Mouse (Mus musculus) CD4-positive, CD25-positive, alpha-beta regulatory T cell, adult 9 weeks (primary cell): Measurements from ENCODE around the gene Ccl27a. TPM values are rescaled to one million over a fixed set of nuclear protein-coding genes. Genes with fewer than 3 reads are reported as not detected.

Experiments
- polyA plus RNA-seq: library from polyadenylated mRNA; unstranded; fragments of 100-300 nt; shearing (Covaris generic); gene quantifications from one replicate; pipeline ENCODE4 v1.2.1, GENCODE M21; 2017

Gene Ccl27a
- polyA plus RNA-seq, result 9.7 TPM

DNA sequence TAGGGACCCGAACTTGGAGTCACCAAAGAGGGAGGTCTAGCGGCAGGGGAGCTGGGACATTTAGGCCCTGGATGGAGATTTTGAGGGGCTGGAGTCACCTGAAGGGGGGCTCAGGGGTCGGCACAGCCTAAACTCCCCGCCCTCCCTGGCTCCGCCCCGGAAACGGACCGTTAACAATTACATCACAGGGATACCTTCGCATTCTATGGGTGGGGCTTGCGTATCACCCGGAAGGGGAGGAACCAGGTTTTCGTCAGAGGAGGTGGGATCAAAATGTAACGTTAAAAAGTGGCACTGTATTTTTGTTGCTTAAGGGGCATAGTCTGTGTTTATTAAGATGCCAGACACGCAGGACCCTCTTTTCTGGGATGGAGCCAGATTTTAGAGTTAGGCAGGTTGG lies at the start of gene Ccl27a:
Gene Ccl27a, minus strand, starts transcription at position 246 of the 400 bp plus-strand sequence.

DNA sequence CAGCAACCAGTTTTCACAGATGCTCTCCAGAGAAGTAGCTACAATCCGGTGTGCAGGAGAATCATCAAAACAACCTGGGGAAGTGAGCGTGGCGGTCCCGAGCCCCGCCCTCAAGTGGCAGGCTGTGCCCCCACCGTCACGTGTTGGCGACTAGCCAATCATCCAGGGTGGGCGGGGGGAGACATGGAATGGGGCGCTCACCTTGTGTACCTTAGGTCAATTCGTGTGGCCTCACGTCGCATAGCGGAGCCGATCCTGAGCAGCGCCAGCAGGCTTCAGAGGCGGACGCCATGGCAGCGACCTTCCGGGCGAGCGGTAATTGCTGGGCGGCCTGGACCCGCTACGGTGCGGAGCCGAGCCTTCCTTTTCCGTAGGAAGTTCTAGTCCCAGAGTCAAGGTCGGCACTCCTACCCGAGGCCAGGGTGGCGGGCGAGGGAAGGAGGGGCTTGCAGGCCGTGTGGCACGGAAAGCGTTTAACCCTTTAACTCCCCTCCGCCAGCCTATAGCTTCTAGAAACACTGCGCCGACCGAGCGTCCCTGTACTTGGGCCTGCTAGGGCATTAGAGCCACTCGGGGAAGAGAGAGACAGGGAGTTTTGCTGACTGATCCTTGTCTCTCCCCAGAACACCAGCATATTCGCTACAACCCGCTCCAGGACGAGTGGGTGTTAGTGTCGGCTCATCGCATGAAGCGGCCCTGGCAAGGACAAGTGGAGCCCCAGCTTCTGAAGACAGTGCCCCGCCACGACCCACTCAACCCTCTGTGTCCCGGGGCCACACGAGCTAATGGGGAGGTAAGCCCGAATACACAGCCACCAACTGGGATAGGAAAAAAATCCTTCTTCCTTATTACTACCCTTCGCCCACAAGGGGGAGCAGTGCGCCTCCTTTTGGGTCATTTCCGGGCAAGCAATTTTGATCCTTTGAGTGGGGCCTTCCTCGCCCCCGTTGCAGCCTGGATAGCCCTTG lies 18.4 kb downstream of the Ccl27a start, which contains the start of gene Sigmar1:
Gene Sigmar1, minus strand, starts transcription at position 820 of the 968 bp plus-strand sequence.

GRCm38 (mm10) chr4:41754797-41755337 lies 19.2 kb downstream of the Ccl27a start, which contains the start of gene Galt:
Gene Galt, plus strand, starts transcription at chr4:41755228.

DNA sequence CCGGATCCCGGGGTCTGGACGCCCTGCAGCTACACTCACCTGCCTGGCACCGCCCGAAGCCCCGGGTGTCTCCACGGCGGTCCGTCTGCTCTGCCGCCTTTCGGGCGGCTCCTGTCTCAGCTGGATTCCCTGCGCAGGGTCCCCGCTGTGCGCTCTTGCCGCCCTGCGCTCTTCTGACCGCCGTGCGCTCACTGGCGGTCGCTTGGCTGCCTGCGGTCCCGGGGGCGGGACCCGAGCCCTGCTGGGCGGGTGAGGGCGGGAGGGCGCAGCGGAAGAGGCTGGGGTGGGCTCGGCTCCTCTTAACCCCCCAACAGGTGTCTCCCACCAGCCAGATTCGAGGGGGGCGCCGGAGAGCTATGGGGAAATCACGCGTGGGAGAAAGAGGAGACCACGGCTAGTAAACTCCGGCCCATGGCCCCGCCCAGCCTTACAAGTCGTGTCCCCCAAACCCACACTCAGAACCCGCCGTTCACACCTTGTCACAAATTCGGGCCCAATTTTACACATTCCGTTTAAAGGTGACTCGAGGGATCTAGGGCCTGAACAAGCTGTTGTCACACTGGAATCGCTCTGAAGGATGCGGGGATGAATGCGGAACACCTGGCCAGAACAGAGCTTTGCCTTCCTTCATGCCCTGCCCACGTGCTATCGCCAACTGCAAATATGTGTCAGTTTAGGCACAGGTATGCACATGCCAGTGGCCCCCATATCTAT lies 42.8 kb downstream of the Ccl27a start, which contains the start of gene Arid3c:
Gene Arid3c, minus strand, starts transcription at position 91 of the 714 bp plus-strand sequence.

DNA sequence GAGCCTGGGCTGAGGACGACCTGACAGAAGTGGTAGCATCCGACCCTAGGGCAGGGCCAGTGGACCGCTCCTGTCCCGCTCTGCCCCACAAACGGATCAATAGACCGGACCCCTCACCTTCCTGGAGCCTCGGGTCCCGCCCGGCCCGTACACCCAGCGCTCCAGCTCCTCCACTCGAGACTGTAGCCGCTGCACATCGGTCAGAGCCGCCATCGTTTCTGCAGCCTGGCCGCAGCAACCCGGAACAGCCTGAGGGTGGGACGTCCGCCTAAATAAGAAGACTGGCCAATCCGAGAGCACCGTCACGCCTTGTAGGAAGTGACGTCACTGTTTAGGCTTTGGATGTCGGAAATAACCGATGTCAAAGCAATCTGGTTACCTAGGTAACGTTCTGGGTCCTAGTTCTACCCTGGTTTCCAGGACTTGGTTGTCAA lies 51.1 kb downstream of the Ccl27a start, which contains the start of gene Dctn3:
Gene Dctn3, minus strand, starts transcription at position 253 of the 434 bp plus-strand sequence.

Other genes with a start within 250 kb of the Ccl27a start
- gene Fam219a, start 204.7 kb downstream of the Ccl27a start, polyA plus RNA-seq, result 0.88 TPM
- gene Dnaic1, start 204.5 kb downstream of the Ccl27a start, polyA plus RNA-seq, result not detected
- gene Enho, start 133.9 kb downstream of the Ccl27a start, polyA plus RNA-seq, result not detected
- not detected for gene Cntfr, start 77.2 kb downstream of the Ccl27a start, polyA plus RNA-seq
- gene Il11ra1, start 74.3 kb downstream of the Ccl27a start, polyA plus RNA-seq, result 11.0 TPM
- 54.5 TPM for gene Rpp25l, start 60.7 kb downstream of the Ccl27a start, polyA plus RNA-seq
- gene Dctn3, start 51.1 kb downstream of the Ccl27a start, polyA plus RNA-seq, result 146 TPM
- gene Arid3c, start 43.1 kb downstream of the Ccl27a start, polyA plus RNA-seq, result not detected
- 81.6 TPM for gene Galt, start 19.0 kb downstream of the Ccl27a start, polyA plus RNA-seq
- gene Sigmar1, start 18.1 kb downstream of the Ccl27a start, polyA plus RNA-seq, result 57.2 TPM
- not detected for gene Gm21541, start 129.4 kb upstream of the Ccl27a start, polyA plus RNA-seq
- 2.1 TPM for gene Gm20878, start 167.3 kb upstream of the Ccl27a start, polyA plus RNA-seq
- 0.10 TPM for gene Fam205a4, start 191.8 kb upstream of the Ccl27a start, polyA plus RNA-seq